Mouse (Mus musculus) left cerebral cortex, postnatal 10 days (tissue): ENCODE data around the gene Tmem51. TPM values are rescaled to one million over a fixed set of nuclear protein-coding genes. Genes with fewer than 3 reads are reported as not detected.
A peak's percentile ranks its signal among the peaks of the same experiment; 100 is the strongest.
"Not testable (repeated sequence)": the region's sequence is repeated elsewhere in the genome, so short reads cannot be mapped to it uniquely, and the experiment has no call there.

ENCODE experiments used
- DNase-seq, 2 experiments: peaks; one replicate each; pipeline ENCODE4 v3.0.0; 2021 to 2022; ENCODE audit warnings: low spot score in 2 of 2, mixed read lengths in 1 of 2; ENCODE audit errors: extremely low spot score in 1 of 2
- intact Hi-C: fragments of 180-260 bp; cut with DNase I; formaldehyde crosslinking; loops from one replicate; pipeline ENCODE4 v1.15.1; 2025
- total RNA-seq, 2 experiments: library from RNA; stranded (reverse); gene quantifications; 2 replicates each; pipeline ENCODE4 v1.2.3; 2021

Gene Tmem51
- total RNA-seq, 2 experiments from 2014 or later, result 6.4 to 7.2 TPM

- intact Hi-C loops, result no loop called here
- DNase-seq, result peak in 1 of 2 experiments; percentile 14
These were observed 19.4 kb downstream of the Tmem51 start for GRCm38 (mm10) chr4:142064582-142065228.

DNA sequence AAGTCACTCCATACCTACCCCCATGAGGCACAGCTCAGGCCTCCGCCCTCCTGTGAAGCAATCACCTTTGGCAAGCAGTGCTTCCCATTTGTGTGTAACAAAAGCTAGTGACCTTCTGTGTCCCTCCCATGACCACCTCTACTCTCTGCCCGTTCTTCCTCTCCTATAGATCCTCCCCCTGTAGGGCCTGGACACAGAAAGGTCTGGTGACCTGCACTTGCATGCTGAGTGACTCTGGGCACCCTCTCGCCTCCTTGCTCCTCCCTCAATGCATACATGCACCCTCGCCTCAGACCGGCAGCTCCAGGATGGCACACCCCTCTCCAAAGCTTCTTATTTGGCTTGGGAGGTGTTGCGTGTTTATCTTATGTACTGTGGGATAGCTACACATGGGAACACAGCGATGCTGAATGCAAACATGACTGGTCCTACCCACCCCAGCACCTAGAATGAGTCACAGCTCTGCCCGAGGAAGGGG lies 21.0 kb downstream of the Tmem51 start:
- DNase-seq, result no peak
- intact Hi-C loops, result no loop called here

- intact Hi-C loops, result no loop called here
- peak in 1 of 2 experiments; percentile 22 for DNase-seq
These were observed 22.4 kb downstream of the Tmem51 start for GRCm38 (mm10) chr4:142061485-142062240.

GRCm38 (mm10) chr4:142060455-142061378 lies 23.4 kb downstream of the Tmem51 start:
- intact Hi-C loops, result no loop called here
- DNase-seq, result no peak

- intact Hi-C loops, result no loop called here
- no peak for DNase-seq
These were observed 24.3 kb downstream of the Tmem51 start for GRCm38 (mm10) chr4:142059841-142060193.

- intact Hi-C loops, result no loop called here
These were observed 24.8 kb downstream of the Tmem51 start for GRCm38 (mm10) chr4:142059113-142059840.

DNA sequence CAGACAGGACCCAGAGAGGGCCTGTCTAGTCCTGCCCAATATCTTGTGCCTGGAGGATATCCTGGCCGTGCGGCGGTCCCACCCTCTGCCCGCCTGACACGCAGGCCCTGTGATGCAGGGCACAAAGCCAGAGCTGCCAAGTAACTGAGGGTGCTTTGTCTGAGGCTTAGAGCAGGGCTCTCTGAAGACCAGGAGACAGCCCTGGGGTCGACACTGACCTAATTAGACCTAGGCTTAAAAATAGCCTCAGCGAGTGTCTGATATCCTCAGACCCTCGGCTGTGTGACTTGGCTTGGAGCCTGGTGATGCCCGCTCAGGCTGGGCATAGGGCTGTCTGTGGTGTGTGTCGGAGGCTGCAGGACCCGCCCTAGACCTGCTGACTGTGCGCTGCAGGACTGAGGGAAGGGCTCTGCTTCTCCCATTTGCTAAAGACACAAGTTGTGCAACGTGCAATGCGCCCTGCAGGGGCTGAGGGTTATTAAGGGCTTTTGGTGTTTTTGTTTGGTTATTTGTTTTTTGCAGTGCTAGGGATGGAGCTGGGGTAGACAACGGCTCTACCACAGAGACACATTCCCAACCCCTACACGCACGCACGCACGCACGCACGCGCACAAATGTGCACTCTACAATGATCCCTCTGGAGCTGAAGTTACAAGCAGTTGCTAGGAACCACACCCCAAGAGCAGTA lies 26.4 kb downstream of the Tmem51 start:
- intact Hi-C loops, result no loop called here
- peak in 1 of 2 experiments; percentile 59 for DNase-seq

More at GRCm38 (mm10) chr4:142059113-142059840, 24.8 kb downstream of the Tmem51 start:
- DNase-seq, result no peak

- intact Hi-C loops, result no loop called here
These were observed 28.5 kb downstream of the Tmem51 start for GRCm38 (mm10) chr4:142055600-142055999.

GRCm38 (mm10) chr4:142054580-142054979 lies 29.5 kb downstream of the Tmem51 start:
- intact Hi-C loops, result no loop called here
- DNase-seq, result no peak

More at GRCm38 (mm10) chr4:142055600-142055999, 28.5 kb downstream of the Tmem51 start:
- no peak for DNase-seq

DNA sequence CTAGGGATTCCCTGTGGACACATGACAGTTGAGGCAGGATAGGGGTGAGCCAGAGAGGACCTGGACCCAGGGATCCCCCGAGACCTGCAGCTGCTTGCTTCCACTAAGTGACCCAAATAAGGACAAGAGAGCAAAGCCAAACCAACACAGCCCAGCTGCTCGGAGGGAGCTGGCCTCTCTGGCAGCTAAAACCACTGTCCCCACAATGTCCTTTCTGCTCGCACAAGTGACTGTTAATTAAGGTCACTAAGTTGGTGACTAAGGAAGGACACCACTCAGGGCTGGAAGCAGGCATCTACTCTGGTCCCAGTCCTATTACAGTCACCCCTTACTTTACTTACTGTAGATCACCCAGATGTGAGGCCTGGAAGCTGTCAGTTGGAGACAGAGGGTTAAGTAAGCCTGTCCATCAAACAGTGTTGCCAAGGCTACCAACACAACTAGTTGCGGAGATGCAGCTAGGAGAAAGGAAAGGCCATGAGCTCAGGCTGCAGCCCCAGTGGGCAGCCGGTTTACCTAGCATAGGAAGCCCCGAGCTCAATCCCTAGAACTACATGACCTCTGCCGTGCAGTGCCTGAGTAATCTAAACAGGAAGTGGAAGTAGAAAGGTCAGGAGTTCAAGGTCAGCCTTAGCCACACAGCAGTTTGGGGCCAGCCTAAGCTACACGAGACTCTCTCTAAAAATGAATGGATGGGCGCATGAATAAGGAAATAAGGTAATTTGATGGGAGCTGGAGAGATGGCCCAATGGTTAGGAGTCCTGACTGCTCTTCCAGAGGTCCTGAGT lies 30.2 kb downstream of the Tmem51 start:
- no peak for DNase-seq
- intact Hi-C loops, result no loop called here

DNA sequence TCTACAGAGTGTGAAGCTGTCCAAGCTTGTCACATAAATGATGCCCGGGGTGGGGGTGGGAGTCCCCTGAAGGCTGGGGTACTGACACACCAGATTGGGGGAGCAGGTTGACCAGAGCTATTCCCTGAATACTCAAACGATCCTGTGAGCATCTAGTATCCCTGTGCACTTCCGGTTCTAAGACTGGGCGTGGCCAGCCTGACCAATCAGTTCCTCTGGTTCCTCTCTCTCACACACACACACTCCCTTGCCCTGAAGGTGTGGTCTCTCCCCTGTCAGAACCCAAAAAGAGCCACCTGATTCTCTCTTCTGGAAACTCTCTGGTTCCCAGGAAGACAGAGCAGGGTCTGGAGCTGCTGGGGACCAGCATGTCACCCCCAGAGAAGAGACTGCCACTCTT lies 30.8 kb downstream of the Tmem51 start:
- DNase-seq, result no peak
- intact Hi-C loops, result no loop called here

GRCm38 (mm10) chr4:142052391-142053132 lies 31.5 kb downstream of the Tmem51 start:
- intact Hi-C loops, result no loop called here
- DNase-seq, result no peak

DNA sequence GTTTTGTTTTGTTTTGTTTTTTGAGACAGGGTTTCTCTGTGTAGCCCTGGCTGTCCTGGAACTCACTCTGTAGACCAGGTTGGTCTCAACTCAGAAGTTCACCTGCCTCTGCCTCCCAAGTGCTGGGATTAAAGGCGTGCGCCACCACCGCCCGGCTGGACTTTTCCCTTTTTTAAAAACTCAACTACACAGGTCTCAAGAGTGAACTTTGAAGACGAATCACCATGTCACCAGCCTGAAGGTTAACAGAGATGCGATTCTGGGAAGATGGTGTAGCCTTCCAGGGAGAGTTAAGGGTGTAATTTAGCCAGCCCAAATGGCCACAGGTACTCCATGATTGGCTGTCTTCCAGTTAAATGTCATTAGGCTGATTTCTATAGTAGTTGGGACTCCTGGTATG lies 32.2 kb downstream of the Tmem51 start:
- intact Hi-C loops, DNase-seq: not testable (repeated sequence)

DNA sequence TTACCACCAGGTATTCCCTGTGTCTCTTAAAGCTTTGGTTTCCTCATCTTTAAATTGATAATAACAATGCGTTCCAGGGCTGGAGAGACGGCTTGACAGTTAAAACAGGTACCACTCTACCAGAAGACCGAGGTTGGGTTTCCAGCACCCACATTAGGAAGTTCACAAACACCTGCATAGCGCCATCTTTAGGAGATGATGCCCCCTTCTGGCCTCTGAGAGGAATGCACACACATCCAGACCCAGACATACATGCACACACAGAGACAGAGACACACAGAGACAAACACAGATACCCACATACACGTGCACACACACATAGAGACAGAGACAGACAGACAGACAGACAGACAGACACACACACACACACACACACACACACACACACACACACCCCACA lies 34.1 kb downstream of the Tmem51 start:
- no peak for DNase-seq
- intact Hi-C loops, result no loop called here

GRCm38 (mm10) chr4:142048391-142048790 lies 35.7 kb downstream of the Tmem51 start:
- no peak for DNase-seq
- intact Hi-C loops, result no loop called here

DNA sequence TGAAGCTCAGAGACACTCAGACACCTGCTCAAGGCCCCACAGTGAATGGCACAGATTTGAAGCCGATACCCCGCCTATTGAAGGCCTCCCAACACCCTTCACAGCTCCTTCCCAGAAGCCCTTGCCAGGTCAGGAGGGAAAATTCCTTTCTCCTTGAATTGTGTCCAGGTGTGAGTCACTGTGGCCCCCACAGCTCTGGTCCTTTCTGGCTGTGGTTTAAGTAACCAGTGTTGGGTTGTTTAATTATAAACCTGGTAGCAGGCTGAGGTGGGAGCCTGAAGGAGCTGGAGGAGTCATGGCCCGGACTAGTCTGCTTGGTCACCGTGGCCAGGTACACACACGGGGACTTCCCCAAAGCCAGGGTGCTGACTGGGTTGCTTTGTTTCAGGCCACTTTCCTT lies 37.1 kb downstream of the Tmem51 start:
- no peak for DNase-seq
- intact Hi-C loops, result no loop called here

DNA sequence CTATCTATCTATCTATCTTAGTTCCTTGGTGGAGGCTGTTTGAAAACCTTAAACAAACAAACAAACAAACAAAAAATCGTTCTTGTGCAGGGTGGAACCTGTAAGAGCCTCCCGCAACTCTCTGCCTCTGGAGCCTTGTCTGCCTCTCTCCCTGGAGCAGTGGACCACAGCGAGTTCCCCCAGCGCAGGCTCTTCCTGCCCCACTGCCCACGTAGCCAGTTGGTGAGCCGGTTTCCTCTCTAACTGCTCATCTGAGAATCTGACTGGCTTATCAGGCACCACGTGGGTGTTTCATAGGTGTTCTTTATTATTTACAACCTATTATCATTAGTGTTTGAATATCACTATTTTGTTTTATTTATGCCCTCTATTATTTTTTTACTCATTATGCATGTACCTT lies 37.6 kb downstream of the Tmem51 start:
- DNase-seq, result no peak
- intact Hi-C loops, result no loop called here
